Mouse (Mus musculus) thymus, adult 2 months (tissue): ENCODE data around the gene Zbtb8a. TPM values are rescaled to one million over a fixed set of nuclear protein-coding genes. Genes with fewer than 3 reads are reported as not detected.

Experiments
- DNase-seq: peaks from one replicate; pipeline ENCODE4 v3.0.0; 2021
- H3K27ac ChIP-seq: fragments of 200-500 bp; 2 replicates; pipeline ENCODE4 v1.5.1; 2012; ENCODE audit warnings: low read length, control low read depth; ENCODE audit not compliant: control insufficient read depth, insufficient read depth
- H3K27me3 ChIP-seq: fragments of 200-500 bp; 2 replicates; pipeline ENCODE4 v1.6.1; 2012; ENCODE audit warnings: mild to moderate bottlenecking, low read length, moderate library complexity, mixed read lengths; ENCODE audit not compliant: control insufficient read depth, insufficient read depth
- H3K36me3 ChIP-seq: fragments of 200-500 bp; 2 replicates; pipeline ENCODE4 v1.6.1; 2012; ENCODE audit warnings: mild to moderate bottlenecking, low read length, moderate library complexity; ENCODE audit not compliant: control insufficient read depth, insufficient read depth
- H3K4me1 ChIP-seq: fragments of 200-500 bp; replicated peaks from 2 replicates; pipeline ENCODE4 v1.6.1; 2012; ENCODE audit warnings: low read length; ENCODE audit not compliant: control insufficient read depth, insufficient read depth
- H3K4me3 ChIP-seq: fragments of 200-500 bp; 2 replicates; pipeline ENCODE4 v1.5.1; 2012; ENCODE audit warnings: mild to moderate bottlenecking, low read length, control low read depth, moderate library complexity; ENCODE audit not compliant: control insufficient read depth, insufficient read depth
- CTCF ChIP-seq: fragments of 200-500 bp; IDR thresholded peaks from 2 replicates; pipeline ENCODE4 v1.5.1; 2012; ENCODE audit warnings: mild to moderate bottlenecking, control low read depth, low read length, moderate library complexity, borderline replicate concordance; ENCODE audit not compliant: control insufficient read depth, poor library complexity, insufficient read depth; ENCODE audit errors: extremely low read depth
- POLR2A ChIP-seq: fragments of 200-500 bp; IDR thresholded peaks from 2 replicates; pipeline ENCODE4 v1.6.1; 2012; ENCODE audit warnings: mild to moderate bottlenecking, low read length, control low read depth, moderate library complexity; ENCODE audit not compliant: control insufficient read depth, poor library complexity, insufficient read depth; ENCODE audit errors: extremely low read depth
- WGBS: fragments of 180-500 bp; shearing (Covaris S2); methylation state at CpG from one replicate; pipeline ENCODE4 v1.1.7; 2018; 5-methylcytosine and 5-hydroxymethylcytosine counted together
- polyA plus RNA-seq: library from polyadenylated mRNA; depleted of rRNA; stranded (reverse); fragments of >200 nt; gene quantifications from 2 replicates; pipeline ENCODE4 v1.2.3, GENCODE M21; 2012

Zbtb8a gene
- polyA plus RNA-seq, 1 experiment: 3.6 TPM

- Histone ChIP-seq H3K4me3 (no peak overlapping the region), H3K27me3 (no peaks in the 10 kb centered on the region), H3K27ac (no peak overlapping the region), H3K36me3 (peaks cover 66% of the 10 kb centered on the region), H3K4me1 (no peaks in the 10 kb centered on the region)
- 87% methylated on average over 1 of the region's 1 CpGs for WGBS
- no peak for DNase-seq
- TF ChIP-seq CTCF (no peak), POLR2A (no peak)
Observed at GRCm38 (mm10) chr4:129326191-129326590, 51.7 kb downstream of the Zbtb8a start.

DNA sequence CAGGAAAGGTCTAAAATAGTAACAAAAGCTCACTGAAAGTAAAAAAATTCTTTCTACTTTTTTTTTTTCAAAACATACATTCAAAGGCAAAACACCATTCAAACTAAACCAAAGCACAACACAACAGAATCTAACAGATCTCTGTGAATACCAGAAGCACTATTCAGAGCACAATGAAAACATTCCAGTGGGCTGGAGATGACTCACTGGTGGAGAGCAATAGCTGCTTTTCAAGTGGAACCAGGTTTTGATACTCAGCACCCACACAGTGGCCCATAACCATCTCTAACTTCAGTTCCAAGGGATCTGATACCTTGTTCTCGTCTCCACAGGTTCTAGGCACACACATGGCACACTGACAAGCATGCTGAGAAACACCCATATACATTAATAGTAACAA, 53.2 kb downstream of the Zbtb8a start:
- H3K4me3 ChIP-seq: no peak overlapping the region
- no peak for TF ChIP-seq POLR2A
- TF ChIP-seq CTCF: no peak
- DNase-seq: no peak
- no peaks in the 10 kb centered on the region for H3K4me1 ChIP-seq
- WGBS: 86% methylated on average over 1 of the region's 1 CpGs
- no peak overlapping the region for H3K27ac ChIP-seq
- H3K36me3 ChIP-seq: peaks cover 76% of the 10 kb centered on the region
- H3K27me3 ChIP-seq: no peaks in the 10 kb centered on the region

- Histone ChIP-seq H3K4me3 (no peak overlapping the region), H3K27me3 (no peaks in the 10 kb centered on the region), H3K36me3 (peaks cover 78% of the 10 kb centered on the region), H3K27ac (no peak overlapping the region), H3K4me1 (no peaks in the 10 kb centered on the region)
- 91% methylated on average over 1 of the region's 1 CpGs for WGBS
- DNase-seq: no peak
- TF ChIP-seq CTCF (no peak), POLR2A (no peak)
Observed at GRCm38 (mm10) chr4:129323491-129323890, 54.4 kb downstream of the Zbtb8a start.

- H3K27me3 ChIP-seq: no peaks in the 10 kb centered on the region
- H3K4me1 ChIP-seq: no peaks in the 10 kb centered on the region
- no peak for DNase-seq
- 96% methylated on average over 5 of the region's 5 CpGs for WGBS
- H3K36me3 ChIP-seq: peaks cover 78% of the 10 kb centered on the region
- H3K27ac ChIP-seq: no peak overlapping the region
- H3K4me3 ChIP-seq: no peak overlapping the region
- TF ChIP-seq CTCF: no peak
Observed at GRCm38 (mm10) chr4:129322042-129322441, 55.9 kb downstream of the Zbtb8a start.

DNA sequence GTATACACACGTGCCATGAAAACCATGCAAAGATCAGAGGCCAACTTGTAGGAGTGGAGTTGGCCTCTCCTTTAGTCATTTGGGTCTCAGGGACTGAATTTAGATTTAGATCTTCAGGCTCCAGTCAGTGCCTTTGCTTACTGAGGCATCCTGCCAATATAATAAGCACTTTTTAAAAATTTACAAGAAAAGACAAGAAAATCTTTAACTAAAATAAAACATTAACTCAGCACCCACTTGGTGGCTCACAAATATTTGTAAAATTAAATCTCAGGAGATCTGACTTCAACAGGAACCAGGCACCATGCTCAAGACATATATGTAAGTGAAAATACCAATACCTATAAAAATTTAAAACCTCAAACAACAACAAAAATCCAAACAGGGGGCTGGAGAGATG, 57.0 kb downstream of the Zbtb8a start:
- Histone ChIP-seq H3K4me1 (no peaks in the 10 kb centered on the region), H3K4me3 (no peak overlapping the region), H3K36me3 (peaks cover 79% of the 10 kb centered on the region), H3K27ac (no peak overlapping the region), H3K27me3 (no peaks in the 10 kb centered on the region)
- TF ChIP-seq CTCF: no peak
- no peak for TF ChIP-seq POLR2A
- no peak for DNase-seq
- WGBS: 95% methylated on average over 1 of the region's 1 CpGs

- DNase-seq: no peak
- TF ChIP-seq POLR2A: no peak
- TF ChIP-seq CTCF: no peak
- no peak overlapping the region for H3K27ac ChIP-seq
Observed at GRCm38 (mm10) chr4:129313886-129314285, 64.0 kb downstream of the Zbtb8a start.

DNA sequence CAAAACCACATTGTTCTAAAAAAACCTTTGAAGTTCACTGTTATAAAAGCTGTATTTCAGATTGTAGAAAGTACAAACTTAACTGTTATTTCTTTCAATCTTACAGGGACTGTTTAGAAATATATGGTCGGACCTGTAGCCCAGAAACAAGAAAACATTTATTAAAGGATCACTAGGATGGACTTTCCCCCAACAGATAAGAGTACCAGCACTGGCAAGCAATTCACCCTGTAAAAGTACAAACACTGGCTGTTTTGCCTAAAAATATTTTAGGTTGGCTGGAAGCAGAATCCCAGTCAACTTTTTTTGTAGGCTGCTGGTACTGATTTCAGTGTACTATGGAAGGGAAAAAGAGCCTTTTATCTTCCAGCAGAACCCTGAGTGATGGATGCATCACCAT, 70.0 kb downstream of the Zbtb8a start:
- TF ChIP-seq CTCF: no peak
- TF ChIP-seq POLR2A: no peak
- 96% methylated on average over 1 of the region's 1 CpGs for WGBS
- H3K27ac ChIP-seq: no peak overlapping the region

More at GRCm38 (mm10) chr4:129313886-129314285, 64.0 kb downstream of the Zbtb8a start:
- Histone ChIP-seq H3K27me3 (no peaks in the 10 kb centered on the region), H3K36me3 (peaks cover 78% of the 10 kb centered on the region), H3K4me1 (no peaks in the 10 kb centered on the region), H3K4me3 (no peak overlapping the region)
- 90% methylated on average over 3 of the region's 3 CpGs for WGBS

More for the DNA sequence above, 70.0 kb downstream of the Zbtb8a start:
- H3K4me3 ChIP-seq: no peak overlapping the region
- no peak for DNase-seq
- H3K36me3 ChIP-seq: peaks cover 40% of the 10 kb centered on the region
- no peaks in the 10 kb centered on the region for H3K4me1 ChIP-seq
- H3K27me3 ChIP-seq: no peaks in the 10 kb centered on the region
